Mouse (Mus musculus) forebrain, embryonic 16.5 days (tissue): ENCODE measurements at regions not wholly inside any gene's neighbourhood (a gene's known extent, or its start where the extent isn't known, plus 50 kb on each side); places are given as distances from the start of the nearest gene placed in this dataset.

Experiments used
- ATAC-seq: fragments of 200-750 bp; cut with Nextera tagmentation; 2 replicates; pipeline ENCODE4 v1.8.0; 2017; ENCODE audit warnings: mild to moderate bottlenecking, moderate library complexity
- H3K27ac ChIP-seq: fragments of 300-500 bp; sonication (generic); 2 replicates; pipeline ENCODE4 v1.5.1; 2014; ENCODE audit warnings: low read length, control low read depth
- H3K27me3 ChIP-seq: fragments of 300-500 bp; sonication (generic); replicated peaks from 2 replicates; pipeline ENCODE4 v1.6.1; 2014; ENCODE audit warnings: low read length; ENCODE audit not compliant: control insufficient read depth, insufficient read depth
- H3K36me3 ChIP-seq: fragments of 300-500 bp; sonication (generic); 2 replicates; pipeline ENCODE4 v1.6.1; 2014; ENCODE audit not compliant: control insufficient read depth, insufficient read depth
- H3K4me1 ChIP-seq: fragments of 300-500 bp; sonication (generic); replicated peaks from 2 replicates; pipeline ENCODE4 v1.6.1; 2014; ENCODE audit warnings: low read length; ENCODE audit not compliant: control insufficient read depth, insufficient read depth
- H3K4me2 ChIP-seq: fragments of 300-500 bp; sonication (generic); 2 replicates; pipeline ENCODE4 v1.6.1; 2014; ENCODE audit warnings: mild to moderate bottlenecking, low read length, control low read depth
- H3K4me3 ChIP-seq: fragments of 300-500 bp; sonication (generic); replicated peaks from 2 replicates; pipeline ENCODE4 v1.5.1; 2014; ENCODE audit warnings: mild to moderate bottlenecking, low read length, control low read depth
- H3K9ac ChIP-seq: fragments of 300-500 bp; sonication (generic); replicated peaks from 2 replicates; pipeline ENCODE4 v1.6.1; 2014; ENCODE audit warnings: low read depth, low read length, control low read depth
- H3K9me3 ChIP-seq: fragments of 300-500 bp; sonication (generic); 2 replicates; pipeline ENCODE4 v1.6.1; 2016; ENCODE audit warnings: low read length; ENCODE audit not compliant: control insufficient read depth
- WGBS: fragments of 180-500 bp; shearing (Covaris S2); extraction: QIAGEN DNeasy Blood & Tissue Kit; methylation state at CpG from one replicate; pipeline ENCODE4 v1.1.7; 2014; 5-methylcytosine and 5-hydroxymethylcytosine counted together

DNA sequence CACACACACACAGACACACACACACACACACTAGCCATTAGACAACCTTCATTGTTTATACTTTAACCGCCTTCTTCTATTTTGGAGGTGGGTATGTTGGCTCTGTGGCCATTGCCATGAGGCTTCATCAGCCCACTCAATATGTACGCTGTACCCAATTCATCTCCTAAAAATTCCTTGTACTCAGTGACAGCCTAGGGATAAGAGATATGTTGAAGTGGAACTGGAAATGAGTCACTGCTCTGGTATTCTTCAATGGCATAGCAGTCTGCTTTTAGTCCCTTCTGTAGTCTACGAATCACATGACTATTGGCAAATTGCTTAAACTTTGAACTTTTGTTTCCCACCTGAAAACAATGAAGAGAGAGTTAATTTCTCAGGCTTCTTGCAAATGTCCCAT lies 349.6 kb upstream of the Got2 start:
- Histone ChIP-seq H3K9ac (no peak overlapping the region), H3K27me3 (no peaks in the 10 kb centered on the region), H3K27ac (no peak overlapping the region), H3K9me3 (no peaks in the 10 kb centered on the region), H3K4me3 (no peak overlapping the region), H3K4me2 (no peak overlapping the region), H3K36me3 (no peaks in the 10 kb centered on the region), H3K4me1 (no peaks in the 10 kb centered on the region)
- no peak for ATAC-seq
- WGBS: 83% methylated on average over 3 of the region's 3 CpGs

- H3K4me2 ChIP-seq: no peak overlapping the region
- H3K27me3 ChIP-seq: no peaks in the 10 kb centered on the region
- H3K4me1 ChIP-seq: no peaks in the 10 kb centered on the region
- H3K36me3 ChIP-seq: no peaks in the 10 kb centered on the region
- no peak for ATAC-seq
- H3K9me3 ChIP-seq: no peaks in the 10 kb centered on the region
- no peak overlapping the region for H3K27ac ChIP-seq
- WGBS: 35% methylated on average over 4 of the region's 4 CpGs
- H3K9ac ChIP-seq: no peak overlapping the region
- H3K4me3 ChIP-seq: no peak overlapping the region
Observed at GRCm38 (mm10) chr8:96230412-96230811, 342.1 kb upstream of the Got2 start.
